Mouse (Mus musculus) brain, embryonic 14.5 days (tissue): ENCODE data around the gene Pkn1.

Source experiments
- CTCF ChIP-seq: fragments of 200-500 bp; IDR thresholded peaks from 2 replicates; pipeline ENCODE4 v1.5.1; 2012; ENCODE audit warnings: inconsistent platforms, mild to moderate bottlenecking, moderate library complexity, borderline replicate concordance; ENCODE audit not compliant: insufficient read depth, insufficient read length; ENCODE audit errors: extremely low read depth
- POLR2A ChIP-seq: fragments of 200-500 bp; IDR thresholded peaks from 2 replicates; pipeline ENCODE4 v1.6.1; 2012; ENCODE audit warnings: mild to moderate bottlenecking, inconsistent platforms, borderline replicate concordance; ENCODE audit not compliant: poor library complexity, insufficient read depth, insufficient read length, severe bottlenecking; ENCODE audit errors: extremely low read depth

- no peak for TF ChIP-seq POLR2A
- TF ChIP-seq CTCF, result no peak
Measured at GRCm38 (mm10) chr8:83665969-83666865, 32.8 kb downstream of the Pkn1 start, which contains the start of gene Ptger1.
